Mouse (Mus musculus) stomach, postnatal 0 days (tissue): ENCODE data around the gene Trappc10.

Experiments
- CTCF ChIP-seq: IDR thresholded peaks from 2 replicates; pipeline ENCODE4 v1.5.1; 2016; ENCODE audit warnings: antibody characterized with exemption, low read depth, mild to moderate bottlenecking, moderate library complexity
- EP300 ChIP-seq: optimal IDR thresholded peaks from 2 replicates; pipeline ENCODE3; 2016; ENCODE audit warnings: antibody characterized with exemption

DNA sequence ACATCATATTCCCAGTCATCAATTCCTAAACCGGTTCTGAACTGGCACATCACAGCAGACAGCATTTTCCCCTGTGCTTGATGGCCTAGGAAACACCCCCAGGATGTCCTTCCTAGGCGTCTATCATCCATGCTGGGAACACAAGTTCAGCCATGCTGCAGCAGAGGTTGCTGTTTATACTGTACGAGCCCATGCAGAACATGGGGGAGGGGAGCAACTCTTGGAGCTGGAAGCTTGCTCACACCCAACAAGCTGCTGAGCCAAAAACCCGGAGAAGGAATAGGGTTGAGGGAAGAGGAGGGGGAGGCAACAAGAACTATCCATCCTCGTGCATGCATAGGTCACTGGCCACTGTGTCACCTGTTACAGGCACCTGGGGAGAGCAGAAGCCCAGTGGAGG lies 15.9 kb upstream of the Trappc10 start:
- TF ChIP-seq EP300 (no peak), CTCF (no peak)
